Mouse (Mus musculus) hindbrain, postnatal 0 days (tissue): ENCODE measurements around the gene Ptger1. TPM values are rescaled to one million over a fixed set of nuclear protein-coding genes. Genes with fewer than 3 reads are reported as not detected.
A peak's percentile ranks its signal among the peaks of the same experiment; 100 is the strongest.

Experiments used
- ATAC-seq: fragments of 200-750 bp; cut with Nextera tagmentation; 2 replicates; pipeline ENCODE4 v1.8.0; 2017; ENCODE audit warnings: mild to moderate bottlenecking, moderate TSS enrichment, moderate library complexity
- DNase-seq: peaks from one replicate; pipeline ENCODE4 v3.0.0-alpha.2; 2015; ENCODE audit warnings: low spot score
- H3K27ac ChIP-seq: fragments of 300-500 bp; sonication (generic); 2 replicates; pipeline ENCODE4 v1.5.1; 2014; ENCODE audit warnings: mild to moderate bottlenecking
- H3K27me3 ChIP-seq: fragments of 300-500 bp; sonication (generic); 2 replicates; pipeline ENCODE4 v1.6.1; 2014; ENCODE audit warnings: low read length, mixed read lengths; ENCODE audit not compliant: insufficient read depth
- H3K36me3 ChIP-seq: fragments of 300-500 bp; sonication (generic); 2 replicates; pipeline ENCODE4 v1.6.1; 2014; ENCODE audit warnings: low read length, mixed read lengths; ENCODE audit not compliant: insufficient read depth
- H3K4me1 ChIP-seq: fragments of 300-500 bp; sonication (generic); 2 replicates; pipeline ENCODE4 v1.6.1; 2014; ENCODE audit warnings: antibody characterized with exemption, low read length, mixed read lengths; ENCODE audit not compliant: insufficient read depth
- H3K4me2 ChIP-seq: fragments of 300-500 bp; sonication (generic); 2 replicates; pipeline ENCODE4 v1.6.1; 2014; ENCODE audit warnings: low read depth, mild to moderate bottlenecking, low read length, moderate library complexity, mixed read lengths
- H3K4me3 ChIP-seq: fragments of 300-500 bp; sonication (generic); 2 replicates; pipeline ENCODE4 v1.5.1; 2014; ENCODE audit warnings: low read length
- H3K9ac ChIP-seq: fragments of 300-500 bp; sonication (generic); replicated peaks from 2 replicates; pipeline ENCODE4 v1.6.1; 2014; ENCODE audit warnings: mild to moderate bottlenecking, low read length, moderate library complexity, mixed read lengths
- H3K9me3 ChIP-seq: fragments of 300-500 bp; sonication (generic); 2 replicates; pipeline ENCODE4 v1.6.1; 2016; ENCODE audit warnings: low read length, mixed read lengths
- CTCF ChIP-seq: IDR thresholded peaks from 2 replicates; pipeline ENCODE4 v1.5.1; 2016; ENCODE audit warnings: antibody characterized with exemption, control low read depth, low read depth
- WGBS: fragments of 180-500 bp; shearing (Covaris S2); extraction: QIAGEN DNeasy Blood & Tissue Kit; methylation state at CpG from one replicate; pipeline ENCODE4 v1.1.7; 2014; 5-methylcytosine and 5-hydroxymethylcytosine counted together
- polyA plus RNA-seq: library from polyadenylated mRNA; unstranded; fragments of >200 nt; fragmentation: Nextera tagmentation; extraction: Ambion mirVana; gene quantifications from 2 replicates; pipeline ENCODE4 v1.2.1, GENCODE M21; 2015
- total RNA-seq: library from RNA; depleted of rRNA; stranded (reverse); fragments of >200 nt; gene quantifications from 2 replicates; pipeline ENCODE4 v1.2.3, GENCODE M21; 2014

The Ptger1 gene
- total and polyA plus RNA-seq, 2 experiments from 2014 or later: 0.40 to 2.6 TPM

DNA sequence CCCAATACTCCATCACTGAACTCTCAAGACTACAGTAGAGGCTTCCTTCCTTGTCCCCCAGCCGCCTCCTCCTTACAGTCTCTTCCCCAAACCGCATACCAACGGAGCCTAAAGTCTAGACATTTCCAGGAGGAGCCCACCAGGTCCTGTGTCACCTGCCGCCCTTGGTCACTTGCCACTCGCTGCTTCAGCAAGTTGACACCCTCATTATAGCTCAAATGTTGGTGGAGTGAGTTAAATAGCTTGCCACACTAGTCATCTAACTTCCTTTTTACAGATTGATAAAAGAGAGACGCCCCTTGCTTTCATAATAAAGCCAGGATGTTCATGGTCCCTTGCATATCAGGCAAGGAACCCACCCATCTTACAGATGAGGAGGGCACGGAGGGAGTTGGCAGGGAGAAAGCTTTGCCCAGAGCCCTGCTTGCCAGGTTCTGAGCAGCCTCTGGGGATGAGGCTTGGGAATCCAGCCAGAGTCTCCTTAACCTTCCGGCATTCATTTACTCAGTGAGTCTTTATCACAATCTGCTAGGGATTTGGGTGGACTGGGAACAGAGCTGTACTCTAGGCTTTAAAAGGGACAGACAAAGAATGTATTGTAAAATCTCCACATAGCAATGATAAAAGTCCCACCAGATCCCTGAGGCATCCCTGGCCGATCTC lies 34.1 kb downstream of the Ptger1 start:
- H3K4me2 ChIP-seq: no peak overlapping the region
- no peak overlapping the region for H3K27ac ChIP-seq
- no peaks in the 10 kb centered on the region for H3K9me3 ChIP-seq
- 79% methylated on average over 9 of the region's 9 CpGs for WGBS
- TF ChIP-seq CTCF: no peak
- H3K36me3 ChIP-seq: no peaks in the 10 kb centered on the region
- no peak overlapping the region for H3K4me3 ChIP-seq
- H3K4me1 ChIP-seq: peaks cover 20% of the 10 kb centered on the region
- DNase-seq (no peak), ATAC-seq (no peak)
- no peak overlapping the region for H3K9ac ChIP-seq
- no peaks in the 10 kb centered on the region for H3K27me3 ChIP-seq

- 81% methylated on average over 4 of the region's 4 CpGs for WGBS
- Histone ChIP-seq H3K9me3 (no peaks in the 10 kb centered on the region), H3K4me3 (no peak overlapping the region), H3K36me3 (no peaks in the 10 kb centered on the region), H3K27ac (no peak overlapping the region), H3K27me3 (no peaks in the 10 kb centered on the region), H3K9ac (no peak overlapping the region), H3K4me2 (no peak overlapping the region), H3K4me1 (peaks cover 5% of the 10 kb centered on the region; the same call in 1 of the 2 replicates)
- DNase-seq (no peak), ATAC-seq (no peak)
- TF ChIP-seq CTCF: no peak
Observed at GRCm38 (mm10) chr8:83703426-83703825, 36.9 kb downstream of the Ptger1 start.

DNA sequence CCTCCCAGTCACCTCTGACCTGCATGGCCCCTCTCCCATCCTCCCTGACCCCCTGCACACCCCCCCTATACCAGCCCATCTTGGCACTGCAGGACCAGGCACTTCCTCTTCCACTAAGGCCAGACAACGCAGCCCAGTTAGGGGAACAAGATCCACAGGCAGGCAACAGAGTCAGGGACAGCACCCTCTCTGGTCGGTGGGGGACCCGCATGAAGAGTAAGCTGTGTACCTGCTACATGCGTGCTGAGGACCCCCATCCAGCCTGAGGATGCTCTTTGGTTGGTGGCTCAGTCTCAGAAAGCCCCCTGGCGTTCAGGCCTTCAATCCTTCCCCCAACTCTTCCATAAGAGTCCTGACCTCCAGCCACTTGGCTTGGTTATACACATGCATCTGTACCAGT lies 39.9 kb downstream of the Ptger1 start:
- WGBS: 64% methylated on average over 5 of the region's 5 CpGs
- Histone ChIP-seq H3K27me3 (no peaks in the 10 kb centered on the region), H3K9ac (no peak overlapping the region), H3K4me1 (no peaks in the 10 kb centered on the region), H3K4me3 (no peak overlapping the region), H3K4me2 (no peak overlapping the region), H3K36me3 (no peaks in the 10 kb centered on the region), H3K27ac (no peak overlapping the region), H3K9me3 (no peaks in the 10 kb centered on the region)
- no peak for DNase-seq
- ATAC-seq: no peak
- TF ChIP-seq CTCF: no peak

DNA sequence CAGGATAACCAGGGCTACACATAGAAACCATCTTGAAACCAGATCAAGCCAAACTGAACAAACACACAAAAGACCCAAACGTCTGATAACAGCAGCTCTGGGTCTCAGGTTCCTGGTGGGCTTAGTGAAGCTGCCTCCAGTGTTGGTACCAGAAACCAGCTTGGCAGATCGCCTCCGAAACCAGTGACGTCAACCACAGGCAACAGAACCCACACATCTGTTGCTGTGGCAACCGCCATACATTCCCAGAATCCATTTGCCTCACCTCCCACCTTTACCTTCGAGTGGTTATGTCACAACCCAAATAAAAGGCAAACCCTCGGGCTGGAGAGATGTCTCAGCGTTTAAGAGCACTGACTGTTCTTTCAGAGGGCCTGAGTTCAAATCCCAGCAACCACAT lies 41.1 kb downstream of the Ptger1 start:
- Histone ChIP-seq H3K4me2 (no peak overlapping the region), H3K9ac (no peak overlapping the region), H3K4me1 (no peaks in the 10 kb centered on the region), H3K27me3 (no peaks in the 10 kb centered on the region), H3K4me3 (no peak overlapping the region), H3K27ac (no peak overlapping the region), H3K9me3 (no peaks in the 10 kb centered on the region), H3K36me3 (no peaks in the 10 kb centered on the region)
- no peak for ATAC-seq
- 72% methylated on average over 8 of the region's 8 CpGs for WGBS
- TF ChIP-seq CTCF: no peak
- no peak for DNase-seq

- Histone ChIP-seq H3K4me1 (0 out of 2 replicates have a peak, but pooled peaks cover 10% of the 10 kb centered on the region), H3K9ac (no peak overlapping the region), H3K4me3 (peak overlapping the region; percentile 94), H3K27me3 (no peaks in the 10 kb centered on the region), H3K4me2 (peak overlapping the region; percentile 85), H3K9me3 (no peaks in the 10 kb centered on the region), H3K36me3 (no peaks in the 10 kb centered on the region), H3K27ac (peak overlapping the region; percentile 93; the same call in 1 of the 2 replicates)
- TF ChIP-seq CTCF: no peak
- WGBS: 16% methylated on average over 8 of the region's 8 CpGs
- ATAC-seq (no peak), DNase-seq (no peak)
Observed at GRCm38 (mm10) chr8:83714676-83715030, 48.2 kb downstream of the Ptger1 start.

DNA sequence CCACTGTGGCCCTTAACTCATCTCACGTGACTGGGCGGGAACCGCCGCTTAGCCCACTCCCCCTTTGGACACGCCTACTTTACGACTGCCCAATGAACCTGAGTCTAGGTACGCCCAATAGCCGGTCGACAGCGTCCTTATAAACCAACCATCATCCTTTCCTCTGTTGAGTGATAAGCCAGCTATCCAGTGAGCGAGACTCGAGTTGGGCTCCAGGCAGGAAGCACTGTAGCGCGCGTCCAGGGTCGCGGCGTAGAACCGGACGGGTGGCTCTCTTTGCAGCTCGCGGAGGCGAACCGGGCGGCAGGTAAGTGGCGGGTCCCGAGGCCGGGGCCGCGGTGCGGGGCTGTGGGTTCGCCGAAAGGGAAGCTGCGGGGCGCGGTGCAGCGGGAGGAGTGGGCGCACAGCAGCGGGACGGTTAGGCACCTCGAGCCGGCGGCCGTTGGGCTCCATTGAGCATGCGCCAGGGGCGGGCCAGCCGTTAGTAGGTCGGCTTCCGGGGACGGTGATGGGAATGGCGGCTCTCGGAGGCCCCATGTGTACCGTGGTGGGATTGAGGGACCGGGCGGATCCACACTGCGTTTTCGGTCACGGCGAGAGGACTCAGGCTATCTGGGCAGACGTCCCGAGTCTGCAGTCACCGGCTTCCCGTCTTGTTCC lies 48.7 kb downstream of the Ptger1 start, which contains the start of gene Ddx39:
Gene Ddx39, plus strand, starts transcription at position 147 of the 660 bp plus-strand sequence.
- ATAC-seq (peak; percentile 100), DNase-seq (peak; percentile 98)
- H3K27me3 ChIP-seq: no peaks in the 10 kb centered on the region
- peak within 1 kb of the TSS; percentile 93 for H3K27ac ChIP-seq
- H3K9me3 ChIP-seq: no peaks in the 10 kb centered on the region
- under 1% methylated on average over 59 of the region's 63 CpGs for WGBS
- 0 out of 2 replicates have a peak, but pooled peaks cover 10% of the 10 kb centered on the region for H3K4me1 ChIP-seq
- 0 out of 2 replicates have a peak, but pooled peaks have one; percentile 7 for TF ChIP-seq CTCF
- peak within 1 kb of the TSS; percentile 84 for H3K9ac ChIP-seq
- H3K4me3 ChIP-seq: peak within 1 kb of the TSS; percentile 94
- peak within 1 kb of the TSS; percentile 85 for H3K4me2 ChIP-seq
- peaks cover 1% of the 10 kb centered on the region; the same call in 1 of the 2 replicates for H3K36me3 ChIP-seq
